11 mouse cellular contexts compared by ENCODE assay signal in genomic region chr11:78829373-78829772, GRCm38 (mm10). TPM values are rescaled to one million over a fixed set of nuclear protein-coding genes. Genes with fewer than 3 reads are reported as not detected.
DNase-seq lines count a peak whose midpoint lies in the region; ATAC-seq and TF ChIP-seq lines count a peak whose summit lies in the region.
"Had no signal": no experiment of that assay in that cellular context is flagged by ENCODE, and none has a peak within 500 bp of the region (broad histone marks: within the 10 kb centered on the region; RNA-seq: fewer than 3 reads in every experiment).

No protein-coding gene starts in this region.

- 11% methylated on average over 6 of the region's 6 CpGs for WGBS in heart, embryonic 11.5 days (ENCODE audit: insufficient replicate concordance)
- 15% methylated on average over 6 of the region's 6 CpGs for WGBS in neural tube, embryonic 15.5 days
- 15% methylated on average over 6 of the region's 6 CpGs for WGBS in forebrain, postnatal 0 days

- no peaks in the 10 kb centered on the region for H3K36me3 ChIP-seq in heart, embryonic 11.5 days (ENCODE audit: control insufficient read depth, insufficient read depth, low read length)
- H3K36me3 ChIP-seq in neural tube, embryonic 15.5 days, result no peaks in the 10 kb centered on the region
- no peaks in the 10 kb centered on the region for H3K36me3 ChIP-seq in forebrain, postnatal 0 days (ENCODE audit: insufficient read depth)
- H3K36me3 ChIP-seq: intestine, embryonic 15.5 days had no signal

- no peaks in the 10 kb centered on the region for H3K27me3 ChIP-seq in heart, embryonic 11.5 days (ENCODE audit: control insufficient read depth, insufficient read depth, low read length)
- H3K27me3 ChIP-seq in neural tube, embryonic 15.5 days (replicated peaks), result no peaks in the 10 kb centered on the region
- no peaks in the 10 kb centered on the region for H3K27me3 ChIP-seq in forebrain, postnatal 0 days (ENCODE audit: insufficient read depth, low read length)
- H3K27me3 ChIP-seq: intestine, embryonic 15.5 days had no signal

- no peak for DNase-seq in heart, adult 11 months
- DNase-seq in neural tube, embryonic 10.5 days (ENCODE audit: extremely low spot score, low spot score), result peak; percentile 44
- peak; percentile 18 to 50 for DNase-seq in kidney, adult 8-10 months
- peak; percentile 53 for DNase-seq in lung, postnatal 36 days
- DNase-seq in forebrain, postnatal 0 days, result no peak
- no peak for DNase-seq in right cerebral cortex, postnatal 14 days
- DNase-seq: adrenal gland, adult 2 months; cerebellum, postnatal 25 days had no signal

- H3K4me1 ChIP-seq in heart, embryonic 11.5 days (ENCODE audit: control insufficient read depth, insufficient read depth, low read length), result peaks cover 49% of the 10 kb centered on the region
- H3K4me1 ChIP-seq in neural tube, embryonic 15.5 days, result peaks cover 32% of the 10 kb centered on the region
- H3K4me1 ChIP-seq in forebrain, postnatal 0 days (ENCODE audit: insufficient read depth), result 0 out of 2 replicates have a peak, but pooled peaks cover 11% of the 10 kb centered on the region

- no peak overlapping the region for H3K9ac ChIP-seq in heart, embryonic 11.5 days (ENCODE audit: low read depth, low read length)
- no peak overlapping the region for H3K9ac ChIP-seq in neural tube, embryonic 15.5 days (replicated peaks)
- no peak overlapping the region for H3K9ac ChIP-seq in forebrain, postnatal 0 days
- H3K9ac ChIP-seq: intestine, embryonic 15.5 days had no signal

- TF ChIP-seq CTCF in forebrain, postnatal 0 days (IDR thresholded peaks at IDR 0.05; ENCODE audit: low read depth), result no peak

- H3K27ac ChIP-seq in heart, embryonic 11.5 days (ENCODE audit: low read depth, low read length), result 0 out of 2 replicates have a peak overlapping the region, but pooled peaks have one; percentile 63
- no peak overlapping the region for H3K27ac ChIP-seq in neural tube, embryonic 15.5 days (replicated peaks)
- no peak overlapping the region for H3K27ac ChIP-seq in forebrain, postnatal 0 days (ENCODE audit: low read depth, low read length)
- H3K27ac ChIP-seq: intestine, embryonic 15.5 days had no signal

- peak overlapping the region; percentile 30; the same call in 1 of the 2 replicates for H3K4me2 ChIP-seq in heart, embryonic 11.5 days
- H3K4me2 ChIP-seq in neural tube, embryonic 15.5 days, result no peak overlapping the region
- no peak overlapping the region for H3K4me2 ChIP-seq in forebrain, postnatal 0 days (ENCODE audit: low read depth)
- H3K4me2 ChIP-seq: intestine, embryonic 15.5 days had no signal

- no peak for ATAC-seq in heart, embryonic 11.5 days (replicated peaks; ENCODE audit: insufficient number of reproducible peaks, low FRiP score, low TSS enrichment)
- ATAC-seq in neural tube, embryonic 15.5 days (ENCODE audit: low FRiP score), result no peak
- no peak for ATAC-seq in forebrain, postnatal 0 days
- ATAC-seq: intestine, embryonic 15.5 days had no signal

- H3K9me3 ChIP-seq in heart, embryonic 11.5 days (replicated peaks; ENCODE audit: control insufficient read depth, low read length), result no peaks in the 10 kb centered on the region
- no peaks in the 10 kb centered on the region for H3K9me3 ChIP-seq in neural tube, embryonic 15.5 days (replicated peaks)
- no peaks in the 10 kb centered on the region for H3K9me3 ChIP-seq in forebrain, postnatal 0 days (ENCODE audit: low read length)
- H3K9me3 ChIP-seq: intestine, embryonic 15.5 days had no signal

- H3K4me3 ChIP-seq in heart, embryonic 11.5 days (ENCODE audit: low read depth, low read length), result no peak overlapping the region
- H3K4me3 ChIP-seq in neural tube, embryonic 15.5 days (replicated peaks), result no peak overlapping the region
- H3K4me3 ChIP-seq in forebrain, postnatal 0 days (ENCODE audit: low read depth, low read length), result no peak overlapping the region
- H3K4me3 ChIP-seq: intestine, embryonic 15.5 days had no signal

RNA-seq across cellular contexts. Expression of gene Lyrm9, which starts 3.0 kb away (rescaled TPM):
- polyA plus RNA-seq in heart, embryonic 11.5 days (2014; fragmentation: Nextera tagmentation; extraction: Ambion mirVana), result 27.4 and 28.3 TPM in 2 replicates
- 34.0 and 42.0 TPM in 2 replicates for polyA plus RNA-seq in neural tube, embryonic 15.5 days (2015; fragmentation: Nextera tagmentation; extraction: Ambion mirVana)
- total RNA-seq in forebrain, postnatal 0 days (2014; rRNA removed), result 24.4 and 40.2 TPM in 2 replicates
- polyA plus RNA-seq in forebrain, postnatal 0 days (2015; fragmentation: Nextera tagmentation; extraction: Ambion mirVana), result 37.8 and 41.5 TPM in 2 replicates

Comparison
In these comparisons a context has a peak if more than half of its experiments do, and no peak if none do; other contexts are left out.
1. DNase-seq: peak in neural tube, embryonic 10.5 days (single experiment), kidney, adult 8-10 months (2 of 2) and lung, postnatal 36 days (single experiment); none in heart, adult 11 months (single experiment), forebrain, postnatal 0 days (single experiment) and right cerebral cortex, postnatal 14 days (single experiment).